Mouse (Mus musculus) liver, embryonic 16.5 days (tissue): ENCODE results near the gene Fam114a2. TPM values are rescaled to one million over a fixed set of nuclear protein-coding genes. Genes with fewer than 3 reads are reported as not detected.

ENCODE experiments used
- ATAC-seq: fragments of 200-750 bp; cut with Nextera tagmentation; 2 replicates; pipeline ENCODE4 v1.8.0; 2017; ENCODE audit warnings: low read depth, mild to moderate bottlenecking, moderate number of reproducible peaks, moderate library complexity
- H3K27ac ChIP-seq: fragments of 300-500 bp; sonication (generic); 2 replicates; pipeline ENCODE4 v1.5.1; 2014; ENCODE audit warnings: mild to moderate bottlenecking, low read length
- H3K27me3 ChIP-seq: fragments of 300-500 bp; sonication (generic); 2 replicates; pipeline ENCODE4 v1.6.1; 2014; ENCODE audit warnings: low read depth, low read length, mixed read lengths; ENCODE audit not compliant: control insufficient read depth, insufficient read depth
- H3K36me3 ChIP-seq: fragments of 300-500 bp; sonication (generic); 2 replicates; pipeline ENCODE4 v1.6.1; 2014; ENCODE audit warnings: mild to moderate bottlenecking; ENCODE audit not compliant: control insufficient read depth, insufficient read depth
- H3K4me1 ChIP-seq: fragments of 300-500 bp; sonication (generic); 2 replicates; pipeline ENCODE4 v1.6.1; 2014; ENCODE audit warnings: low read depth, low read length, mixed read lengths; ENCODE audit not compliant: control insufficient read depth
- H3K4me2 ChIP-seq: fragments of 300-500 bp; sonication (generic); 2 replicates; pipeline ENCODE4 v1.6.1; 2014; ENCODE audit warnings: low read depth, low read length, mixed read lengths
- H3K4me3 ChIP-seq: fragments of 300-500 bp; sonication (generic); 2 replicates; pipeline ENCODE4 v1.5.1; 2014; ENCODE audit warnings: low read depth, mild to moderate bottlenecking, low read length
- H3K9ac ChIP-seq: fragments of 300-500 bp; sonication (generic); 2 replicates; pipeline ENCODE4 v1.6.1; 2014; ENCODE audit warnings: low read depth, low read length
- H3K9me3 ChIP-seq: fragments of 300-500 bp; sonication (generic); replicated peaks from 2 replicates; pipeline ENCODE4 v1.6.1; 2016; ENCODE audit warnings: low read length; ENCODE audit not compliant: control insufficient read depth
- WGBS: fragments of 180-500 bp; shearing (Covaris S2); extraction: QIAGEN DNeasy Blood & Tissue Kit; methylation state at CpG from one replicate; pipeline ENCODE4 v1.1.7; 2014; ENCODE audit not compliant: insufficient replicate concordance; 5-methylcytosine and 5-hydroxymethylcytosine counted together
- polyA plus RNA-seq: library from polyadenylated mRNA; unstranded; fragments of >200 nt; fragmentation: Nextera tagmentation; extraction: Ambion mirVana; gene quantifications from 2 replicates; pipeline ENCODE4 v1.2.1, GENCODE M21; 2015

Gene Fam114a2
- polyA plus RNA-seq, 1 experiment from 2014 or later: 29.0 TPM

- Histone ChIP-seq H3K4me3 (no peak overlapping the region), H3K27me3 (no peaks in the 10 kb centered on the region), H3K9ac (no peak overlapping the region), H3K4me1 (no peaks in the 10 kb centered on the region), H3K4me2 (no peak overlapping the region), H3K36me3 (no peaks in the 10 kb centered on the region), H3K27ac (no peak overlapping the region), H3K9me3 (no peaks in the 10 kb centered on the region)
- WGBS: 56% methylated on average over 2 of the region's 2 CpGs
- ATAC-seq: no peak
Observed at GRCm38 (mm10) chr11:57540681-57541080, 22.3 kb upstream of the Fam114a2 start.

GRCm38 (mm10) chr11:57539841-57540418, 21.5 kb upstream of the Fam114a2 start:
- Histone ChIP-seq H3K9me3 (no peaks in the 10 kb centered on the region), H3K4me3 (no peak overlapping the region), H3K4me1 (no peaks in the 10 kb centered on the region), H3K4me2 (no peak overlapping the region), H3K9ac (no peak overlapping the region), H3K27me3 (no peaks in the 10 kb centered on the region), H3K27ac (no peak overlapping the region), H3K36me3 (no peaks in the 10 kb centered on the region)
- WGBS: 70% methylated on average over 5 of the region's 5 CpGs
- no peak for ATAC-seq

GRCm38 (mm10) chr11:57535912-57536311, 17.5 kb upstream of the Fam114a2 start:
- Histone ChIP-seq H3K4me1 (no peaks in the 10 kb centered on the region), H3K27me3 (no peaks in the 10 kb centered on the region), H3K27ac (no peak overlapping the region), H3K4me2 (no peak overlapping the region), H3K4me3 (no peak overlapping the region), H3K9ac (no peak overlapping the region), H3K9me3 (no peaks in the 10 kb centered on the region), H3K36me3 (no peaks in the 10 kb centered on the region; the same call in 1 of the 2 replicates)
- 86% methylated on average over 5 of the region's 5 CpGs for WGBS
- no peak for ATAC-seq

- no peak overlapping the region for H3K4me2 ChIP-seq
- no peaks in the 10 kb centered on the region for H3K4me1 ChIP-seq
- no peaks in the 10 kb centered on the region for H3K9me3 ChIP-seq
- WGBS: 78% methylated on average over 4 of the region's 4 CpGs
- H3K27ac ChIP-seq: no peak overlapping the region
- H3K4me3 ChIP-seq: no peak overlapping the region
- ATAC-seq: no peak
- H3K27me3 ChIP-seq: no peaks in the 10 kb centered on the region
- peaks cover 8% of the 10 kb centered on the region for H3K36me3 ChIP-seq
- H3K9ac ChIP-seq: no peak overlapping the region
Observed at GRCm38 (mm10) chr11:57532306-57532705, 13.9 kb upstream of the Fam114a2 start.

- H3K9ac ChIP-seq: no peak overlapping the region
- H3K4me3 ChIP-seq: no peak overlapping the region
- 0 out of 2 replicates have a peak, but pooled peaks have one; percentile 16 for ATAC-seq
- no peak overlapping the region; the same call in 1 of the 2 replicates for H3K27ac ChIP-seq
- H3K9me3 ChIP-seq: no peaks in the 10 kb centered on the region
- H3K4me1 ChIP-seq: no peaks in the 10 kb centered on the region
- WGBS: 36% methylated on average over 11 of the region's 11 CpGs
- no peak overlapping the region for H3K4me2 ChIP-seq
- no peaks in the 10 kb centered on the region for H3K27me3 ChIP-seq
- H3K36me3 ChIP-seq: peaks cover 8% of the 10 kb centered on the region
Observed at GRCm38 (mm10) chr11:57531300-57531950, 13.0 kb upstream of the Fam114a2 start.

GRCm38 (mm10) chr11:57529111-57529510, 10.7 kb upstream of the Fam114a2 start:
- H3K9me3 ChIP-seq: no peaks in the 10 kb centered on the region
- H3K27me3 ChIP-seq: no peaks in the 10 kb centered on the region
- H3K36me3 ChIP-seq: peaks cover 8% of the 10 kb centered on the region
- H3K4me3 ChIP-seq: no peak overlapping the region
- H3K4me2 ChIP-seq: no peak overlapping the region
- no peak for ATAC-seq
- 67% methylated on average over 3 of the region's 3 CpGs for WGBS
- no peak overlapping the region for H3K9ac ChIP-seq
- H3K4me1 ChIP-seq: no peaks in the 10 kb centered on the region
- H3K27ac ChIP-seq: no peak overlapping the region

- WGBS: 63% methylated on average over 4 of the region's 4 CpGs
- H3K9me3 ChIP-seq: no peaks in the 10 kb centered on the region
- H3K4me1 ChIP-seq: no peaks in the 10 kb centered on the region
- no peak overlapping the region for H3K4me2 ChIP-seq
- H3K4me3 ChIP-seq: no peak overlapping the region
- H3K27ac ChIP-seq: no peak overlapping the region
- H3K27me3 ChIP-seq: no peaks in the 10 kb centered on the region
- H3K36me3 ChIP-seq: peaks cover 8% of the 10 kb centered on the region
- ATAC-seq: no peak
- no peak overlapping the region for H3K9ac ChIP-seq
Observed at GRCm38 (mm10) chr11:57527506-57527905, 9.1 kb upstream of the Fam114a2 start.

GRCm38 (mm10) chr11:57525900-57526299, 7.5 kb upstream of the Fam114a2 start:
- no peaks in the 10 kb centered on the region for H3K9me3 ChIP-seq
- H3K27me3 ChIP-seq: no peaks in the 10 kb centered on the region
- H3K27ac ChIP-seq: no peak overlapping the region
- no peak overlapping the region for H3K9ac ChIP-seq
- H3K4me1 ChIP-seq: no peaks in the 10 kb centered on the region
- 65% methylated on average over 3 of the region's 3 CpGs for WGBS
- no peak overlapping the region for H3K4me3 ChIP-seq
- H3K4me2 ChIP-seq: no peak overlapping the region
- H3K36me3 ChIP-seq: peaks cover 8% of the 10 kb centered on the region
- ATAC-seq: no peak

GRCm38 (mm10) chr11:57524597-57524996, 6.2 kb upstream of the Fam114a2 start:
- no peak overlapping the region for H3K27ac ChIP-seq
- no peak overlapping the region for H3K9ac ChIP-seq
- H3K36me3 ChIP-seq: peaks cover 3% of the 10 kb centered on the region
- ATAC-seq: 0 out of 2 replicates have a peak, but pooled peaks have one; percentile 32
- no peaks in the 10 kb centered on the region for H3K9me3 ChIP-seq
- no peaks in the 10 kb centered on the region for H3K4me1 ChIP-seq
- no peaks in the 10 kb centered on the region for H3K27me3 ChIP-seq
- no peak overlapping the region for H3K4me2 ChIP-seq
- no peak overlapping the region for H3K4me3 ChIP-seq
